Mouse (Mus musculus) testis, adult 2 months (tissue): ENCODE results near the gene Disc1. TPM values are rescaled to one million over a fixed set of nuclear protein-coding genes. Genes with fewer than 3 reads are reported as not detected.
A peak's percentile ranks its signal among the peaks of the same experiment; 100 is the strongest.

Experiments used
- H3K27ac ChIP-seq: fragments of 200-500 bp; 2 replicates; pipeline ENCODE4 v1.5.1; 2012; ENCODE audit warnings: low read depth, low read length; ENCODE audit not compliant: control insufficient read depth, insufficient read depth
- H3K27me3 ChIP-seq: fragments of 200-500 bp; 2 replicates; pipeline ENCODE4 v1.6.1; 2012; ENCODE audit warnings: mild to moderate bottlenecking, low read length, moderate library complexity; ENCODE audit not compliant: control insufficient read depth, insufficient read depth
- H3K36me3 ChIP-seq: fragments of 200-500 bp; 2 replicates; pipeline ENCODE4 v1.6.1; 2012; ENCODE audit warnings: mild to moderate bottlenecking, low read length; ENCODE audit not compliant: control insufficient read depth, insufficient read depth
- H3K4me1 ChIP-seq: fragments of 200-500 bp; 2 replicates; pipeline ENCODE4 v1.6.1; 2012; ENCODE audit warnings: low read length; ENCODE audit not compliant: control insufficient read depth, insufficient read depth
- H3K4me3 ChIP-seq: fragments of 200-500 bp; 2 replicates; pipeline ENCODE4 v1.5.1; 2012; ENCODE audit warnings: low read depth, mild to moderate bottlenecking, low read length, moderate library complexity, mixed read lengths; ENCODE audit not compliant: control insufficient read depth
- CTCF ChIP-seq: fragments of 200-500 bp; IDR thresholded peaks from 2 replicates; pipeline ENCODE4 v1.5.1; 2012; ENCODE audit warnings: low read depth, mild to moderate bottlenecking, inconsistent platforms, low read length, moderate library complexity; ENCODE audit not compliant: control insufficient read depth, insufficient read depth, insufficient replicate concordance
- POLR2A ChIP-seq: fragments of 200-500 bp; IDR thresholded peaks from 2 replicates; pipeline ENCODE4 v1.6.1; 2012; ENCODE audit warnings: low read depth, mild to moderate bottlenecking, inconsistent platforms, low read length, moderate library complexity; ENCODE audit not compliant: control insufficient read depth
- polyA plus RNA-seq: library from polyadenylated mRNA; depleted of rRNA; stranded (reverse); fragments of >200 nt; gene quantifications from 2 replicates; pipeline ENCODE4 v1.2.3, GENCODE M21; 2012

Disc1 gene
- polyA plus RNA-seq, 1 experiment, result 0.21 TPM

DNA sequence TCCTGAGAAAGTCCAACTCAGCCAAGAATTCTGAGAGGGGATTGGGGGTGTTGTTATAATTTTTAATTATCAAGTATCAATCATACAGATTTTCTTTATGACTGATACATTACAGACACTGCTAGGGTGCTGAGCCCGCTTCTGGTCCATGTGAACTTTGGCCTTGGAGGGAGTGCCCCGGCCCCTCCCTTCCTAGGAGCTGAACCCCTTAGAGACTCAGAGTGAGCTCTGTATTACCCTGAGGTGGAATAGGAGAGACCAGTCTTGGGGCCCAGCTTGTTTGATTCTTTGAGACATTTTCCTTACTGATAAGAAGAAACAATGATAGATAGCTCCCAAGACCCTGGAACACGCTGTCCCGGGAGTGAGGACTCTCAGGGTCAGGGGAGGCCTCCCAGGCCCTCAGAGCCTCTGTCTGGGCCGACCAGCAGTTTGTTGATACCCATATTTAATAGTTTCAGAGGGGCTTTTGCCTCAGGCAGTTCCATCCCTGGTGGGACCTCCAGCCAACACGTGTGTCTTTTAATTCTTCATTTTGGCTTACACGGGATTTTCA lies 192.8 kb downstream of the Disc1 start:
- H3K4me1 ChIP-seq, result no peaks in the 10 kb centered on the region
- H3K27me3 ChIP-seq, result no peaks in the 10 kb centered on the region
- TF ChIP-seq POLR2A, result no peak
- TF ChIP-seq CTCF, result no peak
- no peak overlapping the region for H3K27ac ChIP-seq
- no peak overlapping the region for H3K4me3 ChIP-seq
- no peaks in the 10 kb centered on the region for H3K36me3 ChIP-seq

DNA sequence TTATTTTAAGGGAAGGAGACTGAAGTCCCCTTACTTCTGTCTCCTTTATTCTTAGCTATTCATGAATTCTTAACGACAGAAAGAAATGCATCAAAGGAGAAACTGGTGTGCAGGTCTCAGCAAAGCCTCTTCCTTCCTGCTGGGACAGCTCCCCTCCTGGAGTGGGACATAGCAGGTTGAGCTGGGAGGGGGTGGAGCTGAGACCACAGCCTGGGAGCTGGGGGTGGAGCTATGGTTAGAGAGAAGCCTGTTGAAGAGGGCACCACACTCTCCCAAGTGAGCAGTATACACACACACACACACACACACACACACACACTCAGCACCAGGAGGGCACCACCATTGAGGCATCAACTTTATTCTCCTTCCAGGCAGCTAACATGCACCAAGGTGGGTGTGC lies 193.4 kb downstream of the Disc1 start:
- Histone ChIP-seq H3K27me3 (no peaks in the 10 kb centered on the region), H3K27ac (no peak overlapping the region), H3K4me3 (no peak overlapping the region), H3K4me1 (no peaks in the 10 kb centered on the region), H3K36me3 (no peaks in the 10 kb centered on the region)
- no peak for TF ChIP-seq CTCF
- TF ChIP-seq POLR2A, result no peak

GRCm38 (mm10) chr8:125252946-125253345 lies 199.0 kb downstream of the Disc1 start:
- H3K27me3 ChIP-seq, result no peaks in the 10 kb centered on the region
- H3K4me1 ChIP-seq, result peaks cover 7% of the 10 kb centered on the region
- H3K4me3 ChIP-seq, result no peak overlapping the region
- H3K27ac ChIP-seq, result no peak overlapping the region
- no peaks in the 10 kb centered on the region for H3K36me3 ChIP-seq
- TF ChIP-seq POLR2A, result no peak
- TF ChIP-seq CTCF, result no peak

- TF ChIP-seq CTCF, result no peak
- no peak for TF ChIP-seq POLR2A
- no peak overlapping the region for H3K27ac ChIP-seq
- peaks cover 7% of the 10 kb centered on the region for H3K4me1 ChIP-seq
- H3K4me3 ChIP-seq, result no peak overlapping the region
- H3K27me3 ChIP-seq, result no peaks in the 10 kb centered on the region
- H3K36me3 ChIP-seq, result no peaks in the 10 kb centered on the region
Measured at GRCm38 (mm10) chr8:125253505-125254180, 199.6 kb downstream of the Disc1 start.

DNA sequence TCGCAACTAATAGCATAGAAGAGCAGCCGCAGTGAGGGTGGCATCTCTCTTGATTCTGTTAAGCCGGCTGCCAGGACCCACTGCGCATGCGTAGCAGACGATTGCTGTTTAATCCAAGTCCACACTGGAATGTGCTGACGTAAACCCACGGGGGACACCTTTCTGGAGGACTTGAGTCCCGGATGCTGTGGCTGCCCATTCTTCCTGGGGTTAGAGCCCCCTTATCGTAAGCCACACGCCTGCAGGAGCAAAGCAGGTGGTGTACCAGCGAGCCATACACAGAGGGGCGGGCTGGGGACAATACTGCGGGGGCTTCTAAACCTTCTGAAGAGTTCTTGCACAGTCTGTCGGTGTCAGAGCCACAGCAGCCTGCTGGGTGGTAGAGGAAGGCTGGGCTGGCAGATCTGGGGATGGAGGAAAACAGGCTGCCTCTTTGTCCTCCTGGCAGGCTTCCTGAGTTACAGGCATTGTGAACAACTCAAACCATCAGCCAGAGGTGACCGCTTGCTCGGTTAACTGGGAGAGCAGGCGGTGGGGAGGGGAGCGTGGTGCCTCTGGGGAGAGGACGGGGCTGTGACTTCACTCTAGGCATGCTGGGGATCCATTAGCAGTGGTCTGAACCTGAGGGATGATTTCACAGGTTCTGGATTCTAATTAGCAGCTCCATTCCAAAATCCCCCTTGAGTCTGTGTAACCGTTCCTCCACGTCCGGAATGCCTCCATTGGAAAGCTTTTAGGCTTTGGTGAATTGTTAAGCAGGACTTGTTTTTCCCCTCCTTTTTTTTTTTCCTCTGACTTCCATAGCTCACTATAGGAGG lies 200.4 kb downstream of the Disc1 start:
- H3K36me3 ChIP-seq, result no peaks in the 10 kb centered on the region
- no peak overlapping the region for H3K4me3 ChIP-seq
- TF ChIP-seq POLR2A (0 out of 2 replicates have a peak, but pooled peaks have one; percentile 29), CTCF (no peak)
- no peaks in the 10 kb centered on the region for H3K27me3 ChIP-seq
- peak overlapping the region; percentile 5; the same call in 1 of the 2 replicates for H3K27ac ChIP-seq
- H3K4me1 ChIP-seq, result peaks cover 7% of the 10 kb centered on the region

DNA sequence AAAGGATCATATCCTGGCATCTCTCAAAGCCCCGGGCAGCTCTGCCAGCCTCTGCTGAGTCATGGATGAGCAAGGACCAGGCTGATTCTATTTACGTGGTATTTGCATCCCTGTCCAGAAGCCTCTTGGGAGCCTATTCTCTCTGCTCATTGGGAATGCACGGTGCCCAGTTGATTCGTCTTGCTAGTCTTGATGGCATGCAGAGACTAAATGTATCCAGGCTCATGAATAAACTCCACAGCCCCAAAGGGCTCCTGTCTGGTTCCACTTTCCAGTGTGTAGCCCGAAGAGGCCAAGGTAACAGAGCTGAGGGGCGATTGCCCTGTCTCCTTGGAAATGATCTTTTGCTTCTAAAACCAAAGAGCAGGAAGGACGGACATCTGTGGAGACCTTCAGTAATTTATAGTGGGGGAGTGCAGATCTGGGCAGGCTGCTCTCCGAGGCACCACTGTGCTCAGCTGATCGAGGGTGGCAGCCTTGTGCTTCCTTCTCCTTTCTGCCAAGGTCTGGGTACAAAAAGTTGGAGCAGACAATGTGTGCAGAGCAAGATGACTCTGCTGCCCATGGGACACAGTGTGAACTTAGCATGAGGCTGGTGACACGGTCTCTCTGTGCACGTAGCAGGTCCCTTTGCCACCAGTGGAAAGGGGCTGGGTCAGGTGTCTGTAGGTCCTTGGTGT lies 201.2 kb downstream of the Disc1 start:
- no peak for TF ChIP-seq POLR2A
- TF ChIP-seq CTCF, result no peak
- H3K27ac ChIP-seq, result peak overlapping the region; percentile 52; the same call in 1 of the 2 replicates

DNA sequence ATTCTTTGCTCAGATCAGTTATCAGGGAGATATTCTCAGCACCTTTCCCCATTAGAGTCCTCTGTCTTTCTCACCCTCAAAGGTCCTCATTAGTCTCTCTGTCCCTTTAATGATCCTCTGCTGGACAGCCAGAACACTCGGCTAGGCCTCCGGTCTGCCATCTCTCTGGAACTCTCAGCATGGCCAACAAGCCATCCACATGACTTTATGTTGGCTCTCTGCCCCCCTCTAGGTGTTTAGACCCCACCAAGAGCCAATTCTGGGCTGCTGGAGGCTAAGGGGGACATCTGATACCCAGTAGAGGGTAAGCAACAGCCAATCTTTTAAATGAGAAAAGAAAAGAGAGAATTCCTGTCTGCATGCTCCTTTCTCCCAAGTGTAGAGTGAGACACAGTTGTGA lies 203.7 kb downstream of the Disc1 start:
- TF ChIP-seq CTCF (no peak), POLR2A (no peak)
- Histone ChIP-seq H3K27ac (peak overlapping the region; percentile 50), H3K4me1 (peaks cover 7% of the 10 kb centered on the region), H3K36me3 (no peaks in the 10 kb centered on the region), H3K27me3 (no peaks in the 10 kb centered on the region), H3K4me3 (no peak overlapping the region)

More for the DNA sequence above, 201.2 kb downstream of the Disc1 start:
- Histone ChIP-seq H3K36me3 (no peaks in the 10 kb centered on the region), H3K4me3 (no peak overlapping the region), H3K4me1 (peaks cover 7% of the 10 kb centered on the region), H3K27me3 (no peaks in the 10 kb centered on the region)
